Mouse (Mus musculus) bone marrow macrophage, adult 2 months (primary cell): ENCODE results near the gene Serpinb1c.

Experiments used
- CTCF ChIP-seq: IDR thresholded peaks from 2 replicates; pipeline ENCODE4 v1.5.1; 2012; ENCODE audit warnings: low read depth, mild to moderate bottlenecking, low read length, moderate library complexity
- POLR2A ChIP-seq: IDR thresholded peaks from 2 replicates; pipeline ENCODE4 v1.6.1; 2012; ENCODE audit warnings: mild to moderate bottlenecking, low read depth, low read length, borderline replicate concordance

DNA sequence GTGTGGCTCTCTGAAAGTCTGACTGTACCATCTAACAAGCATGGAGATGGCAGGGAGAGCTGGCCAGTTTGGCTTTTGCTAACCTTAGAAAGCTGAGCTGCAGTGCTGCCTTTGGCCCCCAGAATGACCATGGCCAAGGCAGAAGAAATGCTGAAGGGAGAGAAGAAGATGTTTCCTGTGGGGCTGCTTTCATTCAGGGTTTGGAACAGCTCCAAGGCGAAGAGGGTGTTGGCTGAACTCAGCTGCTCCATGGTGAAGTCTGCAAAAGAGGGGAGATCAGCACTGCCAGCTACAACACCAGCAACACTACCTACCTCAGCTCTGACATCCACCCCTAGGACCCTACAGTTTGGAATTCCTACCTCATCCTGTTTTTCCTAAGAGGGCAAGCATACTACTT lies 47.9 kb downstream of the Serpinb1c start:
- TF ChIP-seq CTCF (no peak), POLR2A (no peak)
